Mouse (Mus musculus): ENCODE results near the gene Slc29a4. TPM values are rescaled to one million over a fixed set of nuclear protein-coding genes. Genes with fewer than 3 reads are reported as not detected.

Gene Slc29a4
- polyA plus RNA-seq, 1 experiment, result 62.3 TPM

DNA sequence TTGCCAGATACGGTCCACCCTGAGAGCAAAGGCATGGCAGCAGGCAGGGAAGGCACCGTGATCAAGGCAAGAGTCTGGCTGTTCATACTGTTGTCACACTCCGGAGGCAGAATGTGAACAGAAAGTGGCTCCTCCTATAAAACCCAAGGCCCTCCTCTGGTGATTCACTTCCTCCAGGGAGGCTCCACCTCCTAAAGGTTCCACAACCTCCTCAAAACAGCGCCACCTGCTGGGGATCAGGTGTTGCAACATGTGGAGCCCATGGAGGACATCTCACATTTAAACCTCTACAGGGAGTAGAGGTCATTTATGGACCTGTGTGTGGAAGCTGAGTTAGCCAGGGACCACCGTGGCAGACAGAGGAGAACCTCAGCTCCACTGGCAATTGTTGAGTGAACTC lies 20.1 kb downstream of the Slc29a4 start:
- no peak for DNase-seq
- WGBS, result 85% methylated on average over 5 of the region's 5 CpGs
- Histone ChIP-seq H3K4me3 (replicated peaks; ENCODE audit: insufficient read depth, low read depth, low read length) (no peak overlapping the region), H3K27me3 (ENCODE audit: control insufficient read depth, insufficient read depth, low read length) (no peaks in the 10 kb centered on the region), H3K4me1 (ENCODE audit: control insufficient read depth, insufficient read depth, low read length) (peaks cover 23% of the 10 kb centered on the region), H3K27ac (ENCODE audit: insufficient read depth, low read length) (no peak overlapping the region)
- TF ChIP-seq CTCF (IDR thresholded peaks at IDR 0.05; ENCODE audit: borderline replicate concordance, insufficient read depth, low read depth, low read length) (peak; percentile 13; the same call in 1 of the 2 replicates), POLR2A (IDR thresholded peaks at IDR 0.05; ENCODE audit: borderline replicate concordance, insufficient read depth, low read length) (no peak)

DNA sequence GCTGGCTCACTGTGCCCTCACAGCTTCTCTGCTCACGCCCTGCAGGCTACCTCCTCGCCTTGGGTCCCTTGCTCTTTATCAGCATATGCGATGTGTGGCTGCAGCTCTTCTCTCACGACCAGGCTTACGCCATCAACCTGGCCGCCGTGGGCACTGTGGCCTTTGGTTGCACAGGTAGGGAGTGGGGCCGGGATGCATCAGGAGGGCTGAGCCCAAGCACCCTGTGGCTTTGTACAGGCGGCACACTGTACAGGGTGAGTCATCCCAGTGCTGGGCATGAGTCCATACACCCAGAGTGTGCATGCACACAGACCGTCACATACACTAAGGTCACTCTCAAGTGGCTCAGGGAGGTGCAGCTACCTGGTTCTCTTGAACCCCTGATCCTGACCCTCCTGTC lies 21.7 kb downstream of the Slc29a4 start:
- WGBS, result 15% methylated on average over 10 of the region's 10 CpGs
- DNase-seq, result peak; percentile 80 to 90

DNA sequence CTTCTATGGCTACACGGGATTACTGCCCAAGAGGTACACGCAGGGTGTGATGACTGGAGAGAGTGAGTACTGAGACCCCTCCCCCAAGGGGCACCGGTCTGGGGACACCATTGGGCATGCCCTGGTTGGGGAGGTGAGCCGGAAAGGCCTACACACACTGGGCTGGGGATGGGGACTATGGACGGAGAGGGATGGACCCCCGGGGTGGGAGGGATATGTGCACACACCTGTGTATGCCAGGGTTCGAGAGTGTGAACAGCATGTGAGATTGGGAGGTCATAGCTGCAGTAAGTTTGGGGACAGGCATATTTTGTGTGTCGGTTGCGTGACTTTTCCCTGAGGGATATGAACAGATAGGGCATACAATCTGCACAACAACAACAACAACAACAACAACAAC lies 22.7 kb downstream of the Slc29a4 start:
- 86% methylated on average over 9 of the region's 9 CpGs for WGBS
- Histone ChIP-seq H3K27me3 (ENCODE audit: control insufficient read depth, insufficient read depth, low read length) (no peaks in the 10 kb centered on the region), H3K27ac (ENCODE audit: insufficient read depth, low read length) (no peak overlapping the region), H3K4me1 (ENCODE audit: control insufficient read depth, insufficient read depth, low read length) (peaks cover 18% of the 10 kb centered on the region), H3K4me3 (replicated peaks; ENCODE audit: insufficient read depth, low read depth, low read length) (no peak overlapping the region)
- DNase-seq, result no peak
- no peak for TF ChIP-seq POLR2A (IDR thresholded peaks at IDR 0.05; ENCODE audit: borderline replicate concordance, insufficient read depth, low read length)

More for the DNA sequence above, 21.7 kb downstream of the Slc29a4 start:
- peak overlapping the region; percentile 9; the same call in 1 of the 2 replicates for H3K27ac ChIP-seq (ENCODE audit: insufficient read depth, low read length)
- H3K4me1 ChIP-seq (ENCODE audit: control insufficient read depth, insufficient read depth, low read length), result peaks cover 23% of the 10 kb centered on the region
- no peaks in the 10 kb centered on the region for H3K27me3 ChIP-seq (ENCODE audit: control insufficient read depth, insufficient read depth, low read length)
- H3K4me3 ChIP-seq (replicated peaks; ENCODE audit: insufficient read depth, low read depth, low read length), result no peak overlapping the region
- TF ChIP-seq CTCF (IDR thresholded peaks at IDR 0.05; ENCODE audit: borderline replicate concordance, insufficient read depth, low read depth, low read length), result no peak
- TF ChIP-seq POLR2A (IDR thresholded peaks at IDR 0.05; ENCODE audit: borderline replicate concordance, insufficient read depth, low read length), result no peak

- no peaks in the 10 kb centered on the region for H3K27me3 ChIP-seq (ENCODE audit: control insufficient read depth, insufficient read depth, low read length)
- no peak overlapping the region for H3K4me3 ChIP-seq (replicated peaks; ENCODE audit: insufficient read depth, low read depth, low read length)
- DNase-seq, result peak; percentile 72 to 83
- no peak for TF ChIP-seq CTCF (IDR thresholded peaks at IDR 0.05; ENCODE audit: borderline replicate concordance, insufficient read depth, low read depth, low read length)
- TF ChIP-seq POLR2A (IDR thresholded peaks at IDR 0.05; ENCODE audit: borderline replicate concordance, insufficient read depth, low read length), result no peak
- 32% methylated on average over 6 of the region's 6 CpGs for WGBS
- no peak overlapping the region for H3K27ac ChIP-seq (ENCODE audit: insufficient read depth, low read length)
- H3K4me1 ChIP-seq (ENCODE audit: control insufficient read depth, insufficient read depth, low read length), result peaks cover 18% of the 10 kb centered on the region
Measured at GRCm38 (mm10) chr5:142716056-142716455, 23.7 kb downstream of the Slc29a4 start.

GRCm38 (mm10) chr5:142718037-142718436 lies 25.7 kb downstream of the Slc29a4 start:
- no peak for TF ChIP-seq POLR2A (IDR thresholded peaks at IDR 0.05; ENCODE audit: borderline replicate concordance, insufficient read depth, low read length)
- peak; percentile 97 for TF ChIP-seq CTCF (IDR thresholded peaks at IDR 0.05; ENCODE audit: borderline replicate concordance, insufficient read depth, low read depth, low read length)
- Histone ChIP-seq H3K27ac (ENCODE audit: insufficient read depth, low read length) (no peak overlapping the region), H3K4me3 (replicated peaks; ENCODE audit: insufficient read depth, low read depth, low read length) (no peak overlapping the region), H3K27me3 (ENCODE audit: control insufficient read depth, insufficient read depth, low read length) (no peaks in the 10 kb centered on the region), H3K4me1 (ENCODE audit: control insufficient read depth, insufficient read depth, low read length) (peaks cover 18% of the 10 kb centered on the region)
- WGBS, result 25% methylated on average over 4 of the region's 4 CpGs
- DNase-seq, result peak; percentile 75 to 91

GRCm38 (mm10) chr5:142718486-142718885 lies 26.2 kb downstream of the Slc29a4 start:
- Histone ChIP-seq H3K4me3 (replicated peaks; ENCODE audit: insufficient read depth, low read depth, low read length) (no peak overlapping the region), H3K27ac (ENCODE audit: insufficient read depth, low read length) (no peak overlapping the region), H3K27me3 (ENCODE audit: control insufficient read depth, insufficient read depth, low read length) (no peaks in the 10 kb centered on the region), H3K4me1 (ENCODE audit: control insufficient read depth, insufficient read depth, low read length) (peaks cover 18% of the 10 kb centered on the region)
- no peak for TF ChIP-seq CTCF (IDR thresholded peaks at IDR 0.05; ENCODE audit: borderline replicate concordance, insufficient read depth, low read depth, low read length)
- no peak for TF ChIP-seq POLR2A (IDR thresholded peaks at IDR 0.05; ENCODE audit: borderline replicate concordance, insufficient read depth, low read length)
- WGBS, result 73% methylated on average over 25 of the region's 25 CpGs
- peak in 1 of 2 experiments; percentile 38 for DNase-seq

DNA sequence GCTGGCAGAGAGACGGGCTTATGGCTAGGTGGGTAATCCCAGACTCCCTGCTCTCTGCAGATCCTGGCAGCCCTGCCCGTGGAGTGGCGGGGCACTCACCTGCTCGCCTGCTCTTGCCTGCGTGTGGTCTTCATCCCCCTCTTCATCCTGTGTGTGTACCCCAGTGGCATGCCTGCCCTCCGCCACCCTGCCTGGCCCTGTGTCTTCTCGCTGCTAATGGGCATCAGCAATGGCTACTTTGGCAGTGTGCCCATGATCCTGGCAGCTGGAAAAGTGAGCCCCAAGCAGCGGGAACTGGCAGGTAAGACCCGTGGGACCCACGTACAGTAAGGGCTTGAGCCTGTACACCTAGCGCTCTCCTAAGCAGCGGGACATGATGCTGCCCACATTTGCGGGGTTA lies 27.6 kb downstream of the Slc29a4 start:
- H3K4me3 ChIP-seq (replicated peaks; ENCODE audit: insufficient read depth, low read depth, low read length), result no peak overlapping the region
- TF ChIP-seq POLR2A (IDR thresholded peaks at IDR 0.05; ENCODE audit: borderline replicate concordance, insufficient read depth, low read length), result no peak
- TF ChIP-seq CTCF (IDR thresholded peaks at IDR 0.05; ENCODE audit: borderline replicate concordance, insufficient read depth, low read depth, low read length), result no peak
- H3K27ac ChIP-seq (ENCODE audit: insufficient read depth, low read length), result no peak overlapping the region
- peaks cover 10% of the 10 kb centered on the region for H3K4me1 ChIP-seq (ENCODE audit: control insufficient read depth, insufficient read depth, low read length)
- no peak for DNase-seq
- no peaks in the 10 kb centered on the region for H3K27me3 ChIP-seq (ENCODE audit: control insufficient read depth, insufficient read depth, low read length)
- WGBS, result 73% methylated on average over 13 of the region's 13 CpGs

DNA sequence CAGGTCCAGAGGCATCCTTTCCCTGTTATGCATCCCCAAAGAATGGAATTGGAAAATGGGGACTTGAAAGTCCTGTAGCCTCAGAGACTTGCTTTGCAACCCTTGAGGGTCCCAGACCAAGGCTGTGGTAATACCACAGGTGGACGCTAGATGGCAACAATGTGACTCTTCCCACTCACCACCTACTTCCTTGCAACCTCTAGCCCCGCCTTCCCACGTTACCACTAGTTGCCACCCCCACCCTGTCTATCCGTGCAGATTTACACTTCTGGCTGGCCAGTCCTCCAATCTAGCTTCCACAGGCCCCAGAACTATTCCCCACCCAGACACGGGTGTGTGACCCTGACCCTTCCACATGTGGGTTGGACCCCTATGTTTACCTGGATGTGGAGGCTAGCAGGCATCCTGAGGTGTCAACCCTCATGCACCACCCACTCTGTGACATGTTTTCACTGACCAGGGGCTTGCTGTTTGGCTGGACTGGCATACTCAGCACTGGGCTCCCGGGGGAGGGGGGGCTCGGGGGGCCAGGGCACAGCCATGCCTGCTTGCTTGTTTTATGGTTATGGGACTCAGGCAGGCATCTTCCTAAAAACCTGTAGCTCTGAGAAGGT lies 31.3 kb downstream of the Slc29a4 start:
- no peak overlapping the region for H3K4me3 ChIP-seq (replicated peaks; ENCODE audit: insufficient read depth, low read depth, low read length)
- TF ChIP-seq CTCF (IDR thresholded peaks at IDR 0.05; ENCODE audit: borderline replicate concordance, insufficient read depth, low read depth, low read length) (peak; percentile 91), POLR2A (IDR thresholded peaks at IDR 0.05; ENCODE audit: borderline replicate concordance, insufficient read depth, low read length) (no peak; the same call in 1 of the 2 replicates)
- 18% methylated on average over 7 of the region's 7 CpGs for WGBS
- peaks cover 3% of the 10 kb centered on the region; the same call in 1 of the 2 replicates for H3K4me1 ChIP-seq (ENCODE audit: control insufficient read depth, insufficient read depth, low read length)
- peak; percentile 57 to 69 for DNase-seq
- no peak overlapping the region for H3K27ac ChIP-seq (ENCODE audit: insufficient read depth, low read length)
- no peaks in the 10 kb centered on the region for H3K27me3 ChIP-seq (ENCODE audit: control insufficient read depth, insufficient read depth, low read length)
